Mouse (Mus musculus) limb, embryonic 11.5 days (tissue): ENCODE measurements around the gene Cxcl2. TPM values are rescaled to one million over a fixed set of nuclear protein-coding genes. Genes with fewer than 3 reads are reported as not detected.

Source experiments
- ATAC-seq: fragments of 200-750 bp; cut with Nextera tagmentation; 2 replicates; pipeline ENCODE4 v1.8.0; 2017; ENCODE audit warnings: low read depth; ENCODE audit not compliant: insufficient number of reproducible peaks, low FRiP score, low TSS enrichment
- DNase-seq: peaks from one replicate; pipeline ENCODE4 v3.0.0-alpha.2; 2015; ENCODE audit warnings: low spot score
- H3K27ac ChIP-seq: fragments of 300-500 bp; sonication (generic); replicated peaks from 2 replicates; pipeline ENCODE4 v1.5.1; 2014; ENCODE audit warnings: low read depth, mild to moderate bottlenecking, low read length
- H3K27me3 ChIP-seq: fragments of 300-500 bp; sonication (generic); 2 replicates; pipeline ENCODE4 v1.6.1; 2014; ENCODE audit warnings: mild to moderate bottlenecking, low read length, mixed read lengths; ENCODE audit not compliant: control insufficient read depth, insufficient read depth
- H3K36me3 ChIP-seq: fragments of 300-500 bp; sonication (generic); 2 replicates; pipeline ENCODE4 v1.6.1; 2014; ENCODE audit warnings: mild to moderate bottlenecking, low read length, moderate library complexity, mixed read lengths; ENCODE audit not compliant: control insufficient read depth, insufficient read depth
- H3K4me1 ChIP-seq: fragments of 300-500 bp; sonication (generic); 2 replicates; pipeline ENCODE4 v1.6.1; 2014; ENCODE audit warnings: low read length, mixed read lengths; ENCODE audit not compliant: control insufficient read depth, insufficient read depth
- H3K4me2 ChIP-seq: fragments of 300-500 bp; sonication (generic); 2 replicates; pipeline ENCODE4 v1.6.1; 2014; ENCODE audit warnings: low read depth, mild to moderate bottlenecking, moderate library complexity; ENCODE audit not compliant: severe bottlenecking
- H3K4me3 ChIP-seq: fragments of 300-500 bp; sonication (generic); 2 replicates; pipeline ENCODE4 v1.5.1; 2014; ENCODE audit warnings: low read depth, low read length
- H3K9ac ChIP-seq: fragments of 300-500 bp; sonication (generic); 2 replicates; pipeline ENCODE4 v1.6.1; 2014; ENCODE audit warnings: mild to moderate bottlenecking, low read length
- H3K9me3 ChIP-seq: fragments of 300-500 bp; sonication (generic); 2 replicates; pipeline ENCODE4 v1.6.1; 2016; ENCODE audit warnings: low read length; ENCODE audit not compliant: control insufficient read depth
- WGBS: fragments of 180-500 bp; shearing (Covaris S2); extraction: QIAGEN DNeasy Blood & Tissue Kit; methylation state at CpG from one replicate; pipeline ENCODE4 v1.1.7; 2014; 5-methylcytosine and 5-hydroxymethylcytosine counted together
- polyA plus RNA-seq: library from polyadenylated mRNA; unstranded; fragments of >200 nt; fragmentation: Nextera tagmentation; extraction: Ambion mirVana; gene quantifications from 2 replicates; pipeline ENCODE4 v1.2.1, GENCODE M21; 2014

Cxcl2 gene
- polyA plus RNA-seq, 1 experiment from 2014 or later: not detected

GRCm38 (mm10) chr5:90884628-90885242 lies 18.9 kb upstream of the Cxcl2 start:
- Histone ChIP-seq H3K27ac (no peak overlapping the region), H3K9ac (no peak overlapping the region), H3K36me3 (no peaks in the 10 kb centered on the region), H3K4me3 (no peak overlapping the region), H3K4me1 (no peaks in the 10 kb centered on the region), H3K4me2 (no peak overlapping the region), H3K27me3 (no peaks in the 10 kb centered on the region), H3K9me3 (no peaks in the 10 kb centered on the region)
- 85% methylated on average over 2 of the region's 2 CpGs for WGBS
- DNase-seq (no peak), ATAC-seq (no peak; the same call in 1 of the 2 replicates)

GRCm38 (mm10) chr5:90888661-90889060 lies 15.0 kb upstream of the Cxcl2 start:
- WGBS: 77% methylated on average over 5 of the region's 5 CpGs

GRCm38 (mm10) chr5:90890519-90891463 lies 12.9 kb upstream of the Cxcl2 start, which contains the start of gene Cxcl1:
Cxcl1 (plus strand) TSS chr5:90891241.
- Histone ChIP-seq H3K4me3 (peak within 1 kb of the TSS; percentile 38), H3K4me1 (no peaks in the 10 kb centered on the region), H3K27ac (no peak within 1 kb of the TSS), H3K9me3 (no peaks in the 10 kb centered on the region), H3K36me3 (no peaks in the 10 kb centered on the region), H3K27me3 (no peaks in the 10 kb centered on the region), H3K9ac (peak within 1 kb of the TSS; percentile 51), H3K4me2 (peak within 1 kb of the TSS; percentile 70)
- DNase-seq (peak; percentile 62), ATAC-seq (peak; percentile 84)
- 11% methylated on average over 30 of the region's 30 CpGs for WGBS

More at GRCm38 (mm10) chr5:90888661-90889060, 15.0 kb upstream of the Cxcl2 start:
- ATAC-seq (no peak), DNase-seq (no peak)
- no peaks in the 10 kb centered on the region for H3K4me1 ChIP-seq
- no peak overlapping the region for H3K4me3 ChIP-seq
- H3K27ac ChIP-seq: no peak overlapping the region
- H3K9ac ChIP-seq: no peak overlapping the region
- H3K4me2 ChIP-seq: no peak overlapping the region
- H3K36me3 ChIP-seq: no peaks in the 10 kb centered on the region
- no peaks in the 10 kb centered on the region for H3K27me3 ChIP-seq
- H3K9me3 ChIP-seq: no peaks in the 10 kb centered on the region

- Histone ChIP-seq H3K27ac (no peak overlapping the region), H3K4me3 (peak overlapping the region; percentile 38), H3K4me1 (no peaks in the 10 kb centered on the region), H3K9me3 (no peaks in the 10 kb centered on the region), H3K36me3 (no peaks in the 10 kb centered on the region), H3K9ac (peak overlapping the region; percentile 51), H3K27me3 (no peaks in the 10 kb centered on the region), H3K4me2 (peak overlapping the region; percentile 70)
- no peak for ATAC-seq
- no peak for DNase-seq
- 33% methylated on average over 10 of the region's 10 CpGs for WGBS
These were observed 12.2 kb upstream of the Cxcl2 start for GRCm38 (mm10) chr5:90891464-90891813.

- no peak for ATAC-seq
- Histone ChIP-seq H3K36me3 (no peaks in the 10 kb centered on the region), H3K4me2 (no peak overlapping the region), H3K27ac (no peak overlapping the region), H3K4me1 (no peaks in the 10 kb centered on the region), H3K9me3 (no peaks in the 10 kb centered on the region), H3K9ac (no peak overlapping the region), H3K4me3 (no peak overlapping the region), H3K27me3 (no peaks in the 10 kb centered on the region)
- WGBS: 77% methylated on average over 8 of the region's 8 CpGs
- no peak for DNase-seq
These were observed 9.4 kb upstream of the Cxcl2 start for GRCm38 (mm10) chr5:90894231-90894630.

DNA sequence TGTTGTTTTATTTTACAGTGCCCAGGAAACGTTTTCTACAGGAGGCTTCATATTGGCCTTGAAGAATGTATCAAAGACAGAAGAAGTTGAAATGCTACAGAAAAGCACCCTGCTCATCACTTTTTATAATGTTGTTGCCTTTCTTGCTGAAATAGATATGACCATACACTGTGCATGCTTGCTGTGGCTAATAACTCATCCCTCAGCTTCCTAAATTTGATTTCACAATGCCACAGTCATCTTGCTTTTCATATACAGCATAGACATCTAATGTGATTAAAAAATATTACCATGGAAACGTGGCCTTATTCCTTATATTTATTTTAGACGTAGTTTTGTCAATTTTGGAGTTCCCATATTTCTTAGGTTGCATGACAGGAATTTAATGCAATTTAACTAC lies 6.2 kb upstream of the Cxcl2 start:
- no peak for ATAC-seq
- Histone ChIP-seq H3K4me3 (no peak overlapping the region), H3K27me3 (no peaks in the 10 kb centered on the region), H3K9ac (no peak overlapping the region), H3K9me3 (no peaks in the 10 kb centered on the region), H3K36me3 (no peaks in the 10 kb centered on the region), H3K27ac (no peak overlapping the region), H3K4me2 (no peak overlapping the region), H3K4me1 (no peaks in the 10 kb centered on the region)
- no peak for DNase-seq
- WGBS: 74% methylated on average over 3 of the region's 3 CpGs

- Histone ChIP-seq H3K36me3 (no peaks in the 10 kb centered on the region), H3K9ac (no peak overlapping the region), H3K9me3 (no peaks in the 10 kb centered on the region), H3K4me1 (no peaks in the 10 kb centered on the region), H3K27me3 (peaks cover 4% of the 10 kb centered on the region; the same call in 1 of the 2 replicates), H3K27ac (no peak overlapping the region), H3K4me2 (no peak overlapping the region), H3K4me3 (no peak overlapping the region)
- ATAC-seq (no peak), DNase-seq (no peak)
- 89% methylated on average over 5 of the region's 5 CpGs for WGBS
These were observed 4.4 kb upstream of the Cxcl2 start for GRCm38 (mm10) chr5:90899308-90899707.

DNA sequence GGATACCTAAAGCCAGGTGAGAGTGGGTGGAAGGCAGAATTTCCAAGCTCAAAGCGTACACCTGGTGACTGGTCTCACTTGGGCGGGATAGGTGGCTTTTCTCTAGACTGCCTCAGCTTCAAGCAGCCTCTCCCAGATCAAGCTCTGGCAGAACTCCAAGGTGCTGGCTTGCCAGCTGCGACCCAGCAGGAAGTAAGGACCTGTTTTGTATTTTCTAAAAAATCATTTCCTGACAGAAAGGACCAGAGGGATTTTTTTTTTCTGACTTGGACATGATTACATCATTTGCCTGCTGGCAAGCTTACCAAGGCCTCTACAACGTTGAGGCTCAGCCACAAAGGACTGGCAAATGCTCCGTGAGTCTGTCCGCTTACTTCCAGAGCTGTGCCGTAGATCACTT lies 3.5 kb upstream of the Cxcl2 start:
- no peaks in the 10 kb centered on the region for H3K4me1 ChIP-seq
- WGBS: 64% methylated on average over 7 of the region's 7 CpGs
- no peak overlapping the region for H3K27ac ChIP-seq
- H3K9me3 ChIP-seq: no peaks in the 10 kb centered on the region
- no peak overlapping the region for H3K4me3 ChIP-seq
- H3K27me3 ChIP-seq: peaks cover 4% of the 10 kb centered on the region; the same call in 1 of the 2 replicates
- no peak overlapping the region for H3K9ac ChIP-seq
- no peak overlapping the region for H3K4me2 ChIP-seq
- no peak for ATAC-seq
- no peak for DNase-seq
- no peaks in the 10 kb centered on the region for H3K36me3 ChIP-seq
